Mouse (Mus musculus) hindbrain, embryonic 13.5 days (tissue): ENCODE data around the gene Fbxo42. TPM values are rescaled to one million over a fixed set of nuclear protein-coding genes. Genes with fewer than 3 reads are reported as not detected.

ENCODE experiments used
- ATAC-seq: fragments of 200-750 bp; cut with Nextera tagmentation; 2 replicates; pipeline ENCODE4 v1.8.0; 2017; ENCODE audit warnings: moderate TSS enrichment; ENCODE audit not compliant: low FRiP score
- H3K27ac ChIP-seq: fragments of 300-500 bp; sonication (generic); 2 replicates; pipeline ENCODE4 v1.5.1; 2015; ENCODE audit warnings: inconsistent platforms, mild to moderate bottlenecking, moderate library complexity
- H3K27me3 ChIP-seq: fragments of 300-500 bp; sonication (generic); 2 replicates; pipeline ENCODE4 v1.6.1; 2015; ENCODE audit warnings: mild to moderate bottlenecking, inconsistent platforms
- H3K36me3 ChIP-seq: fragments of 300-500 bp; sonication (generic); 2 replicates; pipeline ENCODE4 v1.6.1; 2015; ENCODE audit warnings: mild to moderate bottlenecking, inconsistent platforms
- H3K4me1 ChIP-seq: fragments of 300-500 bp; sonication (generic); replicated peaks from 2 replicates; pipeline ENCODE4 v1.6.1; 2015; ENCODE audit warnings: inconsistent platforms
- H3K4me2 ChIP-seq: fragments of 300-500 bp; sonication (generic); 2 replicates; pipeline ENCODE4 v1.6.1; 2015; ENCODE audit warnings: inconsistent platforms, mild to moderate bottlenecking, moderate library complexity
- H3K4me3 ChIP-seq: fragments of 300-500 bp; sonication (generic); 2 replicates; pipeline ENCODE4 v1.5.1; 2015; ENCODE audit warnings: mild to moderate bottlenecking, inconsistent platforms
- H3K9ac ChIP-seq: fragments of 300-500 bp; sonication (generic); 2 replicates; pipeline ENCODE4 v1.6.1; 2015; ENCODE audit warnings: mild to moderate bottlenecking, inconsistent platforms
- H3K9me3 ChIP-seq: fragments of 300-500 bp; sonication (generic); 2 replicates; pipeline ENCODE4 v1.6.1; 2016; ENCODE audit warnings: inconsistent platforms
- WGBS: fragments of 180-500 bp; shearing (Covaris S2); methylation state at CpG from one replicate; pipeline ENCODE4 v1.1.7; 2015; 5-methylcytosine and 5-hydroxymethylcytosine counted together
- polyA plus RNA-seq: library from polyadenylated mRNA; unstranded; fragments of >200 nt; fragmentation: Nextera tagmentation; extraction: Ambion mirVana; gene quantifications from 2 replicates; pipeline ENCODE4 v1.2.1, GENCODE M21; 2015

Fbxo42 gene
- polyA plus RNA-seq, 1 experiment from 2014 or later: 21.9 TPM

DNA sequence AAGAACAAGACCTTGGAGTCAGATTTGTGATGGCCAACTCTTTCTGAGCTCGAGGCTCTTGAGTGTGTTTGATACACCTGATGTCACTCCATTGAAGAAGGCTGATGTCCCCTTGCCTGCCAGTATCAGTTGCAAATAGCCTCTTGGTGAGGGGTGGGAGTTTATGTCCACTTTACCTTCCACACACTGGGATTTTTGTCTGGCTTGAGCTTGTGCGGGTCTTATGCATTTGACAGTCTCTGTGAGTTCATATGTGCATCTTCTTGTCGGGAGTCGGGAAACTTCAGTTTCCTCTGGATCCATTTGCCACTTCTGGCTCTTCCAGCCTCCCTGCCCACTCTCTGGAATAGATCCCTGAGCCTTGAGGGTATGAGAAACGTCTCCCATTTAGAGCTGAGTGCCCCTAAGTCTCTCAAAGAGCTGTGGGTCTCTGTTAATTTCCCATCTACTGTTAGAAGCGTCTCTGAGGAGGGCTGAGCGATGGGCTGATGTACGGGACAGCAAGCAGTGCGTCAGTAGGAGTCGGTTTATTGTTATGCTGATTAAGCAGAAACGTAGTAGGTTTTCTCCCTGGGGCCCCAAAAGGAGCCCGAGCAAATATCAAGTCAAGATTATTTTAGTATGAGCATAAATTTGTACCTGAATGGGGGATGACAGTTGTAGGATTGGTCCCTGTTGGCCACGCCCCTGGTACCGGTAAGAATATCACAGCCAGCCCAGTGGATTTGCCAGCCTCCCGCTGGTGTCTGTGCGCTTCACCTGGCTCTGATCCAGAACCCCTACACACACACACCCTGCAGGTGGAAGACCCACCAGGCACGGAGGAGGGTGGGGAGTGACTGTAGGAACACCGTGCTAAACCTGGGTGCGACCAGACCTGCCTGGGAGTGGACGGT lies 91.0 kb downstream of the Fbxo42 start:
- WGBS: 5% methylated on average over 20 of the region's 20 CpGs
- ATAC-seq: no peak

DNA sequence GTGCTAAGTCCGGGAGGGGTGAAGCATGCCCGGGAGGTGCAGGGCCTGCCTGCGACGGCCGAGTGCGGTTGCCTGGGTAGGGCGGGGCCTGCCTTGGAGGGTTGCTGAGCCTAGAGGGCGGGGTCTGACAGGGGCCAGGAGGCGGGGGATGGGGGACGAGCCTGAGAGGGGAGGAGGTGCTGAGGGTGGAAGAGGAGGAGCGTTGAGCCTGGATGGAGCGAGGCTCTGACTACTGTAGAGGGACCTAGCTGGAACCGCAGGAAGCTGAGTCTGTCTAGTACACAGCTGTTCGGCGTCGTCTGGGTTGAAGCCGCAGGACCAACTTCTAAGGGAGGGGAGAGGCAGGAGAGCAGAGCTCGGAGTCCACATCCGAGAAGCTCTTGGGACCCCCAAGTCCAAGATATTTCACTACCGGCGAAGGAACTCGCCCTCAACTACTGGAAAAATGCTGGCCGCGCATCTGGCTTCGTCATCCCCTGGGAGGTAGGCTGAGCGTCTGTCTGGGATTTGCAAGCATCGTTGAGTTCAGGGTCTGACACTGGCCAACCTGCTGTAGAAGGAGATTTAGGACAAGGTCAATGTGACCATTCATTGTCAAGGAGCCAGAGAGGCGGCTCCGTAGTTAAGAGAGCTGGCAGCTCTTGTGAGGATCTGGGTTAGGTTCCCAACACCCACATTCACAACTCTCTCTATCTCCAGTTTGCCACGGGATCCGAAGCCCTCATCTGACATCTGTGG lies 91.8 kb downstream of the Fbxo42 start, which contains the start of gene Arhgef19:
Gene Arhgef19 (plus strand): TSS at position 112 of the 738 bp plus-strand sequence.
- peak; percentile 83 for ATAC-seq
- Histone ChIP-seq H3K27ac (no peak within 1 kb of the TSS), H3K4me1 (peaks cover 45% of the 10 kb centered on the region), H3K9me3 (no peaks in the 10 kb centered on the region), H3K9ac (peak within 1 kb of the TSS; percentile 61), H3K4me2 (peak within 1 kb of the TSS; percentile 60), H3K36me3 (no peaks in the 10 kb centered on the region), H3K27me3 (peaks cover 87% of the 10 kb centered on the region), H3K4me3 (peak within 1 kb of the TSS; percentile 37)
- WGBS: 2% methylated on average over 31 of the region's 31 CpGs

More for the DNA sequence above, 91.0 kb downstream of the Fbxo42 start:
- Histone ChIP-seq H3K4me1 (peaks cover 39% of the 10 kb centered on the region), H3K4me3 (peak overlapping the region; percentile 37), H3K4me2 (peak overlapping the region; percentile 60), H3K9me3 (no peaks in the 10 kb centered on the region), H3K27ac (no peak overlapping the region), H3K27me3 (peaks cover 79% of the 10 kb centered on the region), H3K9ac (peak overlapping the region; percentile 61), H3K36me3 (no peaks in the 10 kb centered on the region)

DNA sequence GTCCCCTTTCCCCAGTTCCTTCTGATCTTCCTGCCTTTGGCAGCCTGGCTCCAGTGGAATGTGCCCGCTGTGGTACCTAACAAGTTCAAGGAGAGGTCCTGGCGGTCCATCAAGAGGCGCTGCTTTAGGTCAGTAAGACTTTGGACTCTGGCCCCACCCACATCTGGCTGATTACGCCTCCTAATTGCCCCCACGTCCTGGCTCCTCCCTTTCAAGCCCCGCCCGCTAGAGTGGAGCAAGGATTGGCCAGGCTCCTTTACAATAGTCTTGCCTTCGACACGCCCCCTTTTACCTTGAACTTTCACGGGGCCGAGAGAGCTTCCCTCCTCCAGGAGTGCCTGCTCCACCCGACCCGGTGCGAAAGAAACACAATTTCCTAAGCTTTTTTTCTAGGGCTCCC lies 92.9 kb downstream of the Fbxo42 start:
- no peak for ATAC-seq
- Histone ChIP-seq H3K9ac (no peak overlapping the region), H3K27me3 (peaks cover 96% of the 10 kb centered on the region), H3K27ac (no peak overlapping the region), H3K4me2 (no peak overlapping the region; the same call in 1 of the 2 replicates), H3K9me3 (no peaks in the 10 kb centered on the region), H3K4me3 (no peak overlapping the region), H3K4me1 (peaks cover 54% of the 10 kb centered on the region), H3K36me3 (no peaks in the 10 kb centered on the region)
- 3% methylated on average over 14 of the region's 14 CpGs for WGBS

DNA sequence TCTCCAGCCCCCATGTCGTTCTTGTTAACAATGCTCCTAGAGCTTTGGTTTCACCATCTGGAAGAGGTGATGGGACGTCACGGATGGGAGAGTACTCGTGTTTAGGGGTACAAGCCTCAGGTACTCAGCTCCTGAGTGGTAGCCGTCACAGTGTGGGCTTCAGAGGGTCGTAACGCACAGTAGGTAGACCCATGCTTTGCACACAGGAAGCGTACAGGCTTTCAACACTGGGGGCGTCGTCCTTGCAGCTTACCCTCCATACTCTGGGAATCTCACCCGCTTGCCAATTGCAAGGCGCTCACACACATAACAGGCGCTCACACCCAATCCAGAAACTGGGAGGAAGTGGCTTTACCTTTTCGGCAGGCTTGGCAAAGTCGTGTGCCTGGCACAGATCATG lies 94.1 kb downstream of the Fbxo42 start:
- H3K9me3 ChIP-seq: no peaks in the 10 kb centered on the region
- peaks cover 67% of the 10 kb centered on the region for H3K4me1 ChIP-seq
- H3K27ac ChIP-seq: no peak overlapping the region
- H3K4me3 ChIP-seq: no peak overlapping the region
- no peak overlapping the region for H3K9ac ChIP-seq
- no peak overlapping the region for H3K4me2 ChIP-seq
- H3K27me3 ChIP-seq: peaks cover 98% of the 10 kb centered on the region
- WGBS: 33% methylated on average over 15 of the region's 15 CpGs
- ATAC-seq: no peak
- H3K36me3 ChIP-seq: no peaks in the 10 kb centered on the region

DNA sequence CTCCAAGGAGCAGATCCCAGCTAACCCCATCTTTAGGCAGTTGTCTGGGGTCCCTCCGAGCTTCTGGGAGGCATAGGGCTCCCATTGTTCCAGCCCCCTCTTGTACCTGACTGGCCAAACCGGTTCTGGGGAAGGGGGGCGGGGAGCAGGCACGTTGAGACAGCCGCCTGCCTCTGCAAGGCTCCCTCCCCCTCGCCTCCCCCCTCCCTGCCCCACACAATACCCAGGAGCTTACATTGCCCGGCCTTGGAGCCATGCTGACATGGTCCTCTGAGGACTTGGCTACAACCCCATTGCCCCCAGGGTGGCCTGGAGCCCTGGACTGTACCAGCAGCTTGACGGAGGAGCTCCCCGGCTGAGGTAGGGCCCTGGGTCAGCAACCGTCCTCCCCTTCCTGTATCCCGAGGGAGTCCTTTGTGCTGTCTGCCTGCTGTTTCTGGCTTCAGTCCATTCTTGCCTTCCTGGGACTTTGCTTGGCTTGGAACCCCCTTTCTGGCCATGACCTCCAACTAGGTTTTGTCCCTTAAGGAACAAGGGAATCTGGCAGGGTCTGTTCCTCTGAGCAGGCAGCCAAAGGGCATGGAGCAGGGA lies 95.0 kb downstream of the Fbxo42 start:
- Histone ChIP-seq H3K4me1 (peaks cover 75% of the 10 kb centered on the region), H3K9ac (no peak overlapping the region), H3K4me3 (no peak overlapping the region), H3K27ac (no peak overlapping the region), H3K9me3 (no peaks in the 10 kb centered on the region), H3K4me2 (no peak overlapping the region), H3K36me3 (no peaks in the 10 kb centered on the region), H3K27me3 (peaks cover 99% of the 10 kb centered on the region)
- 8% methylated on average over 11 of the region's 11 CpGs for WGBS
- ATAC-seq: no peak

DNA sequence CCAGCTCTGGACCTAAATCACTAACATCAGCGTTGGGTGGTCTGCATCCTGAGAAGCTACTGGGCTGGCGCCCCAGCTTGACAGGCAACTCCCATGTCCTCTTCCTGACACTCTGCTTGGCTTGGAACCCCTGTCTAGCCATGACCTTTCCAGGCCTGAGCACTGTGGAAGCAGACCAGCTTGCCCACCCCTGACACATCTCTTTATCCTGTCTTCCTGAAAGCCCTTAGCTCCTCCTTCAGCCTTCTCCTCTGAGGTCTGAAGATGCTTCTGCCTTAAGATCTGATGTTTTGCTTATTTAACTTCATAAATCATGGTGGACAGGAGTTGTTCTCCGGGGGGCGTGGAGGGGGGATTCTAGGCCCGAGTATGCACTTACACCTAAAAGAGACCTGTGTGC lies 95.9 kb downstream of the Fbxo42 start:
- Histone ChIP-seq H3K4me2 (no peak overlapping the region), H3K4me3 (no peak overlapping the region), H3K27ac (no peak overlapping the region), H3K4me1 (peaks cover 84% of the 10 kb centered on the region), H3K9me3 (no peaks in the 10 kb centered on the region), H3K36me3 (no peaks in the 10 kb centered on the region), H3K27me3 (peaks cover 100% of the 10 kb centered on the region), H3K9ac (no peak overlapping the region)
- ATAC-seq: no peak
- 68% methylated on average over 5 of the region's 5 CpGs for WGBS

DNA sequence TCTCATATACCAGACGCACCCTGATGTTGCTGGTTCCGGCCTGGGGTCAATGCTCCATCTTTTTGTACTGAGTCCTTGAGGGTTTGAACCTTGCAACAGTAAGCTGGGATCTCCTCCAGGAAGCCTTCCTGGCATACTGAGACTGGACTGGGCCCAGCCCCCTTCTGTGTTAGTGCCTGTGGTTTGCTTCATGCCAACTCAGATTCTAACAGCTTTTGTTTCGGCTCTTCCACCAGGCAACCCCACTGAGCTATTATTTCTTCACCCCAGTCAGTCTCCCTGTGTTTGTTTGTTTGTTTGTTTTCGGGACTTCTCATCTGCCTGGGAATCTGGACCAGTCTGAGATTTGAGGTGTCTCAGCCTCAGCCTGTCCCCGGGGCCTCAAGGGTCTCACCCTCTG lies 96.7 kb downstream of the Fbxo42 start:
- no peak; the same call in 1 of the 2 replicates for ATAC-seq
- 36% methylated on average over 5 of the region's 5 CpGs for WGBS
- no peaks in the 10 kb centered on the region for H3K36me3 ChIP-seq
- no peak overlapping the region for H3K4me3 ChIP-seq
- peak overlapping the region; percentile 32 for H3K4me2 ChIP-seq
- H3K9ac ChIP-seq: no peak overlapping the region
- H3K27ac ChIP-seq: peak overlapping the region; percentile 84
- H3K9me3 ChIP-seq: no peaks in the 10 kb centered on the region
- H3K27me3 ChIP-seq: peaks cover 100% of the 10 kb centered on the region
- peaks cover 78% of the 10 kb centered on the region for H3K4me1 ChIP-seq

DNA sequence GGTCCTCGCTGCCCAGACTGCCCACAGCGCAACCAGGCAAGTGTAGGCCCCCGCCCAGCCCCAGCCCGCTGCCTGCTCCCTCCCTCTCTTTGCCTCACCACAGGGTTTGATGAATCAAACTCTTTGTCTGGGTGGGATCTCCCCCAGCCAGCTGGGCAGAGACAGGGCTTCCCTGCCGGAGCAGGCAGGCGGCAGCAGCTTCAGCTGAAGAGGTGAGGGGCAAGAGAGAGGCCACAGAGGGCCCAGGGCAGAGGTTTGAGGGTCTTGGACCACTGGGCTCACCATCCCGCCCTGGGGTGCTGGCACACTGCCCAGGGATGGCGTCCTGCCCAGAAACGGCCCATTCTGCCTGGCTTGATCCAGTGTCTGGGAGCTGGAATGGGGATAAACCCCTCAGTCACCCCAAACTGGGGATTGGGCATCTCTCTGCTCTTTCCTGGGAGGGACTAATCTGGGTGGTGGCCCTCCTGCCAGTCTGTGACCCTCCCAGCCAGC lies 97.3 kb downstream of the Fbxo42 start:
- Histone ChIP-seq H3K27ac (peak overlapping the region; percentile 84), H3K4me2 (peak overlapping the region; percentile 32), H3K4me1 (peaks cover 72% of the 10 kb centered on the region), H3K9ac (0 out of 2 replicates have a peak overlapping the region, but pooled peaks have one; percentile 35), H3K9me3 (no peaks in the 10 kb centered on the region), H3K27me3 (peaks cover 99% of the 10 kb centered on the region), H3K36me3 (no peaks in the 10 kb centered on the region), H3K4me3 (no peak overlapping the region)
- ATAC-seq: peak; percentile 37
- WGBS: 12% methylated on average over 9 of the region's 9 CpGs

DNA sequence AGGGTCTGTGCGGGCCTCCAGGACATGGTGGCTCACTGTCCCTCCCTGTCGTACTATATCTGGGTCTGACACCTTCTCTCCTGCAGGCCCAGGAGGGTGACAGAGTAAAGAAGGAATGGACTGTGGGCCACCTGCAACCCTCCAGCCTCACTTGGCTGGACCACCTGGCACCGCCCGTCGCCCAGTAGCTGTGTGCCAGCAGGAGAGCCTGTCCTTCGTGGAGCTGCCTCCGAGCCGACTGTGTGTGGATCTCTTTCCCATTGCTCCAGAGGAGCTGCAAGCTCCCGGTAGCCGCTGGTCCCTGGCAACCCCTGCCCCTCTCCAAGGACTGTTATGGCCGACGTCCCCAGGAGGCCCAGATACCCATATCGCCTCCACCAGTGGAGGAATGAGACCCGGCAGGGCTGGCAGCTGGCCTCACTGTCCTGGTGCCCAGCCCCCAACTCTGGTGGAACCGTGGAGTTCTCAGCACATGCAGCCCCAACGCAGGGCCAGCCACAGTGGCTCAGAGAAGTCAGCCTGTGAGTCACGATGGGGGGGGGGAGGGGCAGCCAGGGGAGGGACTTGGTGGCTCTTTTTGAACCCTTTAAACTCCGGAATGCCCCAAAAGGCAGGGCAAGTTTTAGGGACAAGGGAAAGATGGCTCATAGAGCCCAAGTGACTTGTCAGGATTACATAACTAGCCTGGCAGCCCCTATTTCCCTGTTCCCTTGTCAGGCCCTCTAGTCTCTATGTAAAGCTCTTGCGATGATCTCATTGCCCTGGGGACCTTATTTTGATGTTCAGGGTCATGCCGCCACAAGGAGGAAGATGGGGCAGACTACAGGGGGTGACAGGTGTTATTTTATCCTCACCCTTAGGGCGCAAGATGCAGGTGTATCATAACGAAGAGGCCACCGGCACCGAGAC lies 98.6 kb downstream of the Fbxo42 start:
- no peak overlapping the region for H3K27ac ChIP-seq
- peak overlapping the region; percentile 41; the same call in 1 of the 2 replicates for H3K4me3 ChIP-seq
- H3K9ac ChIP-seq: no peak overlapping the region; the same call in 1 of the 2 replicates
- H3K4me2 ChIP-seq: peak overlapping the region; percentile 58
- peaks cover 64% of the 10 kb centered on the region for H3K4me1 ChIP-seq
- H3K9me3 ChIP-seq: no peaks in the 10 kb centered on the region
- WGBS: 21% methylated on average over 24 of the region's 24 CpGs
- H3K27me3 ChIP-seq: peaks cover 97% of the 10 kb centered on the region
- no peaks in the 10 kb centered on the region for H3K36me3 ChIP-seq
- ATAC-seq: no peak

DNA sequence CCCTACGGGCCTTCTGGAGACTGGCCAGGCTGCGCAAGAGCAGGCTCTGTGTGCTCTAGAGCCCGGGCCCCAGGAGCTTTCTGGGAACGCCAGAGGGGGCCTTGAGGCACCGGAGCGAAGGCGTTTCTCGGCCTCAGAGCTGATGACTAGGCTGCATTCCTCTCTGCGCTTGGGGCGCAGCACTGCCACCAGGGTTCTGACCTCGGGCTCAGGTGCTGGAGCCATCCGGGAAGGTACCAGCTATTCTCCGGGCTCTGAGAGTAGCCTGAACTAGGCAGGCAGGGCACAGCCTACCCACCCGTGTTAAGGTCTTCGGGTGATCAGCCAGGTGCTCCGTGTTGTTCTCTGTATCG lies 99.3 kb downstream of the Fbxo42 start:
- Histone ChIP-seq H3K9ac (no peak overlapping the region; the same call in 1 of the 2 replicates), H3K4me2 (peak overlapping the region; percentile 58), H3K36me3 (no peaks in the 10 kb centered on the region), H3K27ac (no peak overlapping the region), H3K9me3 (no peaks in the 10 kb centered on the region), H3K4me1 (peaks cover 64% of the 10 kb centered on the region), H3K4me3 (peak overlapping the region; percentile 41), H3K27me3 (peaks cover 95% of the 10 kb centered on the region)
- no peak for ATAC-seq
- WGBS: 6% methylated on average over 17 of the region's 17 CpGs
